Mouse (Mus musculus) limb, embryonic 11.5 days (tissue): Measurements from ENCODE around the gene Adam1a. TPM values are rescaled to one million over a fixed set of nuclear protein-coding genes. Genes with fewer than 3 reads are reported as not detected.

Experiments used
- ATAC-seq: fragments of 200-750 bp; cut with Nextera tagmentation; 2 replicates; pipeline ENCODE4 v1.8.0; 2017; ENCODE audit warnings: low read depth; ENCODE audit not compliant: insufficient number of reproducible peaks, low FRiP score, low TSS enrichment
- DNase-seq: peaks from one replicate; pipeline ENCODE4 v3.0.0-alpha.2; 2015; ENCODE audit warnings: low spot score
- H3K27ac ChIP-seq: fragments of 300-500 bp; sonication (generic); replicated peaks from 2 replicates; pipeline ENCODE4 v1.5.1; 2014; ENCODE audit warnings: low read depth, mild to moderate bottlenecking, low read length
- H3K27me3 ChIP-seq: fragments of 300-500 bp; sonication (generic); 2 replicates; pipeline ENCODE4 v1.6.1; 2014; ENCODE audit warnings: mild to moderate bottlenecking, low read length, mixed read lengths; ENCODE audit not compliant: control insufficient read depth, insufficient read depth
- H3K36me3 ChIP-seq: fragments of 300-500 bp; sonication (generic); 2 replicates; pipeline ENCODE4 v1.6.1; 2014; ENCODE audit warnings: mild to moderate bottlenecking, low read length, moderate library complexity, mixed read lengths; ENCODE audit not compliant: control insufficient read depth, insufficient read depth
- H3K4me1 ChIP-seq: fragments of 300-500 bp; sonication (generic); 2 replicates; pipeline ENCODE4 v1.6.1; 2014; ENCODE audit warnings: low read length, mixed read lengths; ENCODE audit not compliant: control insufficient read depth, insufficient read depth
- H3K4me2 ChIP-seq: fragments of 300-500 bp; sonication (generic); 2 replicates; pipeline ENCODE4 v1.6.1; 2014; ENCODE audit warnings: low read depth, mild to moderate bottlenecking, moderate library complexity; ENCODE audit not compliant: severe bottlenecking
- H3K4me3 ChIP-seq: fragments of 300-500 bp; sonication (generic); 2 replicates; pipeline ENCODE4 v1.5.1; 2014; ENCODE audit warnings: low read depth, low read length
- H3K9ac ChIP-seq: fragments of 300-500 bp; sonication (generic); 2 replicates; pipeline ENCODE4 v1.6.1; 2014; ENCODE audit warnings: mild to moderate bottlenecking, low read length
- H3K9me3 ChIP-seq: fragments of 300-500 bp; sonication (generic); 2 replicates; pipeline ENCODE4 v1.6.1; 2016; ENCODE audit warnings: low read length; ENCODE audit not compliant: control insufficient read depth
- WGBS: fragments of 180-500 bp; shearing (Covaris S2); extraction: QIAGEN DNeasy Blood & Tissue Kit; methylation state at CpG from one replicate; pipeline ENCODE4 v1.1.7; 2014; 5-methylcytosine and 5-hydroxymethylcytosine counted together
- polyA plus RNA-seq: library from polyadenylated mRNA; unstranded; fragments of >200 nt; fragmentation: Nextera tagmentation; extraction: Ambion mirVana; gene quantifications from 2 replicates; pipeline ENCODE4 v1.2.1, GENCODE M21; 2014

Gene Adam1a
- 2.2 and 2.3 TPM in 2 replicates for polyA plus RNA-seq

DNA sequence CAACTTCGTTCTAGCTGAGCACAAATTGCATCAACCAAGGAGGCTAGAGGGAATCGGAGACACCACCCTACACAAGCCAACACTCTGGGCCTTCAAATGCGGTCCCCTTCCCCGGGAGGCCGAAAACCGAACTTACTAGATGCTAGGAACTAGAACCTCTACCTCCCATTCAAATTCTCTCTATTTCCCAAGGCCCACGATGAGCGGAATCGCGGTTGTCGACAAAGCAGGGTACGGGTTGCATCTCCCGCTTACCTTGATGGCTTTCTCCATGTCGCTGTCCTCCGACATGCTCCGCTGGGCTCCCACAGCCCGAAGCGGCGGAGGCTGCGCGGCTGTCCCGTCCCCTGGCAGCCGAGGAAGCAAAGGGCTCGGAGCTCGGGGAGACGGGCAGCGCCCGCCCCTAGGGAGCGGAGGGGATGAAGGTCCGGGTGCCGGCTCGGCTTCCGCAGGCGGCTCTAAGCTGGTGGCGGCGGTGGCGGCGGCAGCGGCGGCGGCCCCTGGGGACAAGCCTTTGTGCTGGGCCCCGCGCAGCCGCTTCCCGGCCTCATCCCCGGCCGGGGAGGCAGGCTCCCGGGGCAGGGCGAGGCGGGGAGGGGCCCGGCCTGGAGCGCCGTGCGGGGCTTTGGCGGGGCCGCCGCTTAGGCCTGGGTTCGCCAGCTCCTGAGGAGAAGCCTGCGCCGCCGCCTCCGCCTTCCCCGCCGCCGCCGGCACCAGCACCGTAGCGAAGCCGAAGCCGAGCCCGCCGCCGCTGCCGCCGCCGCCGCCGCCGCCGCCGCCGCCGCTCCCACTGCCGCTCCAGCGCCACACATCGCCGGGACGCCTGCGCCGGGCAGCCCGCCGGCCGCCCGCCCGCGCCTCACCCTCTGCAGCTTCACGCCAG, at the start of gene Adam1a, which contains the start of gene Gm42878:
Gene Adam1a, minus strand, starts transcription at position 573 of the 883 bp plus-strand sequence.
Gene Gm42878, minus strand, starts transcription at position 573 of the 883 bp plus-strand sequence.
- Histone ChIP-seq H3K4me2 (peak within 1 kb of the TSS; percentile 92), H3K36me3 (no peaks in the 10 kb centered on the region; the same call in 1 of the 2 replicates), H3K9me3 (no peaks in the 10 kb centered on the region), H3K9ac (peak within 1 kb of the TSS; percentile 98), H3K27me3 (no peaks in the 10 kb centered on the region), H3K4me1 (peaks cover 8% of the 10 kb centered on the region), H3K4me3 (peak within 1 kb of the TSS; percentile 100), H3K27ac (peak within 1 kb of the TSS; percentile 86)
- ATAC-seq = no peak; the same call in 1 of the 2 replicates
- WGBS = under 1% methylated on average over 47 of the region's 97 CpGs
- peak; percentile 50 for DNase-seq

DNA sequence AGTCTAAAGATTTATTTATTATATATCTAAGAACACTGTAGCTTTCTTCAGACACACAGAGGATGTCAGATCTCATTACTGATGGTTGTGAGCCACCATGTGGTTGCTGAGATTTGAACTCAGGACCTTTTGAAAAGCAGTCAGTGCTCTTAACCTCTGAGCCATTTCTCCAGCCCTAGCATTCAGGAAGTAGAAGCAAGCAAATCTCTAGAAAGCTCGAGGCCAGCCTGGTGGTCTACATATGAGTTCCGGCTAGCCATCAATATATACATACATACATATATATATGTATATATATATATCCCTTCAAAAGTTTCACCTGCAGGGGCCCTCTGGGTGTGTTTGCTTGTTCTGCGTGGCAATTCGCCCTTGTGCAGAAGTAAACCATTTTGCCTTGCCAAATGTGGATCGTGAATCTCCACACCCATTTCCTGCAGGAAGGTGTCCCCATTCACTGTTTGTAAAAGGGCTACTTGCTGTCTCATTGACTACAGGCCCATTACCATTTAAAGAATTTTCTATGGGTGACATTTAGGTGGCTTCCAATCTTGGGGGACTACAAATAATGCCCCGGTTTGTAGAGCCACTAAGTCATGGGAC, 49.5 kb upstream of the Adam1a start:
- Histone ChIP-seq H3K4me2 (no peak overlapping the region), H3K36me3 (no peaks in the 10 kb centered on the region), H3K9me3 (no peaks in the 10 kb centered on the region), H3K27ac (no peak overlapping the region), H3K27me3 (no peaks in the 10 kb centered on the region), H3K4me3 (no peak overlapping the region), H3K9ac (no peak overlapping the region), H3K4me1 (peaks cover 10% of the 10 kb centered on the region)
- no peak for ATAC-seq
- DNase-seq = no peak
- 89% methylated on average over 6 of the region's 6 CpGs for WGBS

DNA sequence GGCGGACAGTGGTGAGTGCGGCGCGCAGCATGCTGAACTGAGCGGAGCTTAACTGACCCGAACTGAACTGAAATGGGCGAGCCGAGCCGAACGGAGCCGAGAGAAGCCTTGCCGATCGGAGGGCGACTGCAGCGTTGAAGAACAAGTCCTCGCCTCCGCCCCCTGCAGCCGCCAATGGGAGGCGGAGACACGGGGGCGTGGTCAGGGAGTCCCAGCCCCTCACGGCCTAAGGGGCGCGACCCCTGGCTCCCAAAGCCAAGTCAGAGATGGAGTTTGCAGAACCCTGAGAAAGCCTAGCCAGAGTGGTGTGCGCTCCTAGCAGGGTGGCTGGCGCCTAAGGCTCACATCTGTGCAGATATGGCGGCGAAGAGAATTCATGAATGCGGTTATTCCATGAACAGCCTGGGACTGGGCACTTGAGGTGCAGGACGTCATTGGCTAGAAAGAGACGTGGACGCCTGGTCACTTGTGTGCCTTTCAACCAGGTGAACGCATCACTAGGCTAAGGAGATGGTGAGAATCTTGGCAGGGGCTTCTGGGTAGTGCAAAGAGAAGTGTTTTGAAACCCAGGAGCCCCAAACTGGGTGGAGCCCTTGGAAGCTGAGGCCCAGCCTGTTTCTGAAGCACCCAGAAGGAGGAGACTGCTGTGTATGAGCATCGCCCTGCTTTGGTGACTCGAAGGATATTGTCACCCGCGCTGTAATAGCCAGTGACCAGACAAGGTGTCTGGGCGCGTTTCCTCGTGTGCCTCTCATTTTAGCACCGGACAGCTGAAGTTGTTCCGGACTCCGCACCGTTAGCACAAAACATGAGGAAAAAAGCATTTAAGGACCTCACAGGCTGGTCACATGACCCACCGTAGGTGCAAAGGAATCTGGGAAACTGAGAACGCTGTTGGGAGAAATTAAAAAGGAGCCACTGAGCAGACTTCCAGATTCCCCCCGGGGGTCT, 48.4 kb upstream of the Adam1a start, which contains the start of gene Aldh2:
Gene Aldh2, minus strand, starts transcription at position 374 of the 951 bp plus-strand sequence.
- Histone ChIP-seq H3K4me3 (peak within 1 kb of the TSS; percentile 65), H3K9me3 (no peaks in the 10 kb centered on the region), H3K27me3 (no peaks in the 10 kb centered on the region), H3K4me2 (peak within 1 kb of the TSS; percentile 89), H3K36me3 (no peaks in the 10 kb centered on the region), H3K9ac (peak within 1 kb of the TSS; percentile 67), H3K4me1 (peaks cover 10% of the 10 kb centered on the region), H3K27ac (peak within 1 kb of the TSS; percentile 57)
- DNase-seq (peak; percentile 92), ATAC-seq (peak; percentile 89)
- WGBS = 3% methylated on average over 47 of the region's 47 CpGs

DNA sequence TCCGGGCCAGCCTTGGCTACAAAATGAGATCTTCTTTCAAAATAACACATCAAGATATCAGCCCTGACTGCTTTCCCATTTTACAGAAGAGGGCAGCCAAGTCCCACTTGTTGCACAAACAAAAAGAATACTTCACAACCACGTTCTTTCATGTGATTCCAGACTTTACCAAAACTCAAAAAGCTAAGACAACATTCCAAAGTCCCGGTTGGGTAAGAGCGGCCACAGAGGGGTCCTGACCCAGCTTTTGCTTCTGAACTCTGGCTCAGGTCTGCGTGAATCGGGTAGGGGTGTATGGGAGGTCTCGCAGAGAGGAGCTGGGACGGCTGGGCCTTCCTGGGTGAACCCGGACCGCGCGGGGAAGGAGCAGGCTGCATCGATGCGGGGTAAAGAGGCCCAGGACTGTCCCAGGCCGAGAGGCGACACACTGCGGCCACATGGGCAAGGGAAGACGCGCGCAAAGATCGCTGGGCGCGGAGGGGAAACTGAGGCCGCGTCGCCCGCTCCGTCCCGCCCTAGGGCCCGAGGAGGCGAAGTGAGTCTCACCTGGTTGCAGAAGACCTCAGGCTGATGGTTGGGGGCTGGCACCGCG, 47.6 kb upstream of the Adam1a start:
- 4% methylated on average over 33 of the region's 33 CpGs for WGBS
- ATAC-seq (peak; percentile 18; the same call in 1 of the 2 replicates), DNase-seq (peak; percentile 22)
- Histone ChIP-seq H3K27ac (peak overlapping the region; percentile 57), H3K9me3 (no peaks in the 10 kb centered on the region), H3K4me3 (peak overlapping the region; percentile 65), H3K36me3 (no peaks in the 10 kb centered on the region), H3K4me2 (peak overlapping the region; percentile 89), H3K27me3 (no peaks in the 10 kb centered on the region), H3K9ac (peak overlapping the region; percentile 67), H3K4me1 (peaks cover 10% of the 10 kb centered on the region)

DNA sequence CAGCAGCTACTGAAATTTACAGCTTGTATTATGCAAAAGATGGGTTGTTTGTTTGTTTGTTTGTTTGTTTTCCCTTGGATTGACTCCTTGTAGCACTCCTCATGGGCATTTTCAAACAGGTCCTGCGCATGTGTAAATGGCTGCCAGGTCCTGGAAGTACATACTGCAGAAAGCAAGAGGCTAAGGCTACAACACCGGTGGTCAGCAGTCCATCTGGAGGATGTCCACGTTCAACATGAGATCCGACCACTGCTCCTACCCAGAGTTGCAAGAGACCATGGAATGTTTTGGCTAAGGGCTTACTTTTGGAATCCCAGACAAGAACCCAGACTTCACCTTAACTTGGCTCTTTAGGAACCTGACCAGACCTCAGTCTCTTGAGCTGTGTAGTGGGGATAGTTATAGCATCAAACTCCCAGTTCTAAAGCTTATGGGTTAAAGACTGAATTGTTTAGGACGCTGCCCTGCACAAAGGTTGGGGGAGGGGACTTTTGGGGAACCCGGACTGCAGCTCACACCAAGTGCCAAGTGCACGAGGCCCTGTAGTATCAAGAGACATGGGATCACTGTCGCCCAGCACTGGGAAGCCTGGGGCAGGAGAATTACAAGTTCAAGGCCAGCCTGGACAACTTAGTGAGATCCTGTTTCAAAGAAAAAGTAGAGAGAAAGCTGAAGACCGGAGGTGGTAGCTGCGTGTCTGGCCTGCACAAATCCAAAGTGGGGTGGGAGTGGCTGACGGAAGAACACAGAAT, 47.0 kb upstream of the Adam1a start:
- no peaks in the 10 kb centered on the region for H3K9me3 ChIP-seq
- 63% methylated on average over 11 of the region's 11 CpGs for WGBS
- no peaks in the 10 kb centered on the region for H3K36me3 ChIP-seq
- peak overlapping the region; percentile 67 for H3K9ac ChIP-seq
- peaks cover 10% of the 10 kb centered on the region for H3K4me1 ChIP-seq
- H3K27me3 ChIP-seq = no peaks in the 10 kb centered on the region
- no peak overlapping the region for H3K27ac ChIP-seq
- ATAC-seq (no peak), DNase-seq (no peak)
- peak overlapping the region; percentile 65; the same call in 1 of the 2 replicates for H3K4me3 ChIP-seq
- peak overlapping the region; percentile 89; the same call in 1 of the 2 replicates for H3K4me2 ChIP-seq

DNA sequence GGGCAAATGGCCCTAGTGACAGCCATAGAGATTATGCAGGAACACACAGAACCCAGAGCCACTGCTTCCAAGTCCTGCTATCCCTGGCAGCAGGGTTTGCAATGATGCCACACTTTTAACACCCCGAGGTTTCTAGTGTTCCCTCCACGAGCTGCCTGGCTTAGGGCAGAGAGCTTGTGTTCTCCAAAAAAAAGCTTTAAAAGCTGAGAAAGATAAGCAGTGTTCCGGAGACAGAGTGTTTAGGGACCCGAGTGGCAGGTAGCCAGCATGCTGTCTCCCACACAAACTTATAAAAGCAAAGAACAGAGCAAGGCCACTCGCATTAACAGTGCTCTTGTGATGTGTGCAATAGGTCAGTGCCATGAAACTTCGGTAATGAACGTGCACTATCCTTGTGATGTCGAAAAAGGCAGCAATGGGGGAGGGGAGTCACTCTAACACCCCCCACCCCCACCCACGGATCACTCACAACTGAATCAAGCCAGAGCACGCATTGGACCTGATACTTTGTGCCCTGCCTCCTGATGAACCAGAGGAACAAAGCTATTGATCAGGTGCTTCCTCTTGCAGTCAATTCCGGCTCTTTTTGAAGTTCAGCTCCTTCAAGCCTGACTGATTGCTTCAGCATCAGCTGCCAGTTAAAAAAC, 46.3 kb upstream of the Adam1a start:
- H3K4me3 ChIP-seq = no peak overlapping the region
- no peaks in the 10 kb centered on the region for H3K27me3 ChIP-seq
- H3K36me3 ChIP-seq = no peaks in the 10 kb centered on the region
- DNase-seq (no peak), ATAC-seq (no peak)
- WGBS = 80% methylated on average over 11 of the region's 11 CpGs
- H3K4me1 ChIP-seq = peaks cover 10% of the 10 kb centered on the region
- H3K27ac ChIP-seq = no peak overlapping the region
- H3K9me3 ChIP-seq = no peaks in the 10 kb centered on the region
- no peak overlapping the region for H3K4me2 ChIP-seq
- H3K9ac ChIP-seq = no peak overlapping the region

DNA sequence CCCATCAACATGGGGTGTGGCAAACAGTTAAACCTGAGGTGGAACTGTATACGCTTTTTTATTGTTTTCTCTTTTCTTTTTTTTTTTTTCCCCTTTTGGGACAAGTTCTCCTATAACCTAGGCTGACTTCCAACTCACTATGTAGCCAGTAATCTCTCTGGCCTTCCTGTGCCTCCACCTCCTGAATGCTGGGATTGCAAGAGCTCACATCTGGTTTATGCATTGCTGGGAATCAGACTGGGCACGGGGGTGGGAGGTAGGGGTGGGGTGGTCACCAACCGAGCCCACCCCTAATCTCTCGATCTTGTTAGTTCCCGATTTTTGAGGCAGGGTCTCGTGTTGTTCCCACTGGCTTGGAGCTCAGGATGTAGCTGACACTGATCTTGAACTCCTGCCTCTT, 44.6 kb upstream of the Adam1a start:
- no peaks in the 10 kb centered on the region for H3K36me3 ChIP-seq
- no peak overlapping the region for H3K4me3 ChIP-seq
- no peak overlapping the region for H3K4me2 ChIP-seq
- no peak overlapping the region for H3K27ac ChIP-seq
- H3K9me3 ChIP-seq = no peaks in the 10 kb centered on the region
- no peak for ATAC-seq
- peaks cover 10% of the 10 kb centered on the region for H3K4me1 ChIP-seq
- no peak for DNase-seq
- H3K9ac ChIP-seq = no peak overlapping the region
- 88% methylated on average over 6 of the region's 6 CpGs for WGBS
- no peaks in the 10 kb centered on the region for H3K27me3 ChIP-seq
